Mouse (Mus musculus) bone marrow, adult 2 months (tissue): Measurements from ENCODE around the gene Elp4. TPM values are rescaled to one million over a fixed set of nuclear protein-coding genes. Genes with fewer than 3 reads are reported as not detected.

Source experiments
- H3K27ac ChIP-seq: fragments of 200-500 bp; 2 replicates; pipeline ENCODE4 v1.5.1; 2012; ENCODE audit warnings: low read depth, mild to moderate bottlenecking, control low read depth, inconsistent platforms, low read length; ENCODE audit not compliant: control insufficient read depth, poor library complexity, insufficient read depth
- H3K4me1 ChIP-seq: fragments of 200-500 bp; 2 replicates; pipeline ENCODE4 v1.6.1; 2011; ENCODE audit warnings: low read length; ENCODE audit not compliant: control insufficient read depth, insufficient read depth
- H3K4me3 ChIP-seq: fragments of 200-500 bp; replicated peaks from 2 replicates; pipeline ENCODE3; 2011; ENCODE audit warnings: mild to moderate bottlenecking, low read depth, low read length, control low read depth; ENCODE audit not compliant: control insufficient read depth
- CTCF ChIP-seq: fragments of 200-500 bp; IDR thresholded peaks from 2 replicates; pipeline ENCODE4 v1.5.1; 2011; ENCODE audit warnings: low read length, control low read depth; ENCODE audit not compliant: control insufficient read depth, insufficient read depth
- POLR2A ChIP-seq: fragments of 200-500 bp; IDR thresholded peaks from 2 replicates; pipeline ENCODE4 v1.6.1; 2011; ENCODE audit warnings: low read depth, mild to moderate bottlenecking, control low read depth, low read length, borderline replicate concordance; ENCODE audit not compliant: control insufficient read depth
- WGBS: fragments of 180-500 bp; shearing (Covaris S2); methylation state at CpG from one replicate; pipeline ENCODE4 v1.1.7; 2018; 5-methylcytosine and 5-hydroxymethylcytosine counted together
- polyA plus RNA-seq: library from polyadenylated mRNA; stranded (reverse); fragments of >200 nt; gene quantifications from 2 replicates; pipeline ENCODE4 v1.2.4, GENCODE M21; 2011; ENCODE audit warnings: low replicate concordance; ENCODE audit not compliant: missing spikeins, insufficient read depth, insufficient read length

The Elp4 gene
- polyA plus RNA-seq, 1 experiment = 6.3 TPM

DNA sequence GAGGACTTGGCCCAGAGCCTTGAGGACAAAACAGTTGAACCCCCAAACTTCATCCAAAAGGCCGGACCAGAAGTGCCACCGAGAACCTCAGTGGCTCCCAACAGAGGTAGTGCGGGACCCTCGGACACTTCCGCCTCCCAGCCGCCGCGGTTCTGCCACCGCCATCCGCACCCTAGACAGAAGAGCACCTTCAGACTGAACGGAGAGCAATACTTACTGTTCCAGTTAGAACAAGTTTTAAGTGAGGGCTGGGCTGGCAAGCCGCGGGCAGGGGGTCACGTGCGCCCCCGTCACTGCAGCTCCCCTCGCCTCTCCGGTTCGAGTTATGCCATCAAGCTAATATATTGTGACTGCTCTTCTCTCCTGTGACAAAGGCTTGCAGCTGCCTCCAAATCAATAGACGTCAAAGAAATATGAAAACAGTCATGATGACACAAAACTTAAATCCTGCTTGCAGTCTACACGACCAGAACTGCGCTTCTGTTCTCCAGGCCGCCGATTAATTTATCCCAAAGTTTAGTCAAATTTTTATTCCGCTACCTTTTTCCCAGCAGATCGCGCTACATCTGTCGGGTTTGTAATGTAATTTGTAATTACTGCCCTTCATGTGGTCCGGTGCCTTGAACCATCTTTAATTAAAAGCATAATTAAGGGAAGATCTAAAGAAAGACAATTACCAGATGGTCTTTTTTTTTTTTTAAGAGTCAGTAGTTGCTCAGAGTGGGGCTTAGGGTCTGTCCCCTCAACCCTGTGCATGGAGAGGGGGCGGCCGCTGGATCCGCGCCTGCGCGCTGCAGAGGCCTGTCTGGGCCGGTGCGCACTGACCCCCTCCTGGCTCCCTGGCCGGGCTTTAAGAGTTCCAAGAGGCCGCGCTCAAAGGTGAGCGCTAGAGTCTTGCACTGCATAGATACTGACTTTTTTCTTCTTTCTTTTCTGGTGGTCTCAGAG lies 244.2 kb downstream of the Elp4 start:
- WGBS = 6% methylated on average over 41 of the region's 41 CpGs
- TF ChIP-seq POLR2A (no peak), CTCF (no peak)
- H3K4me1 ChIP-seq = no peaks in the 10 kb centered on the region
- no peak overlapping the region for H3K4me3 ChIP-seq
- H3K27ac ChIP-seq = no peak overlapping the region; the same call in 1 of the 2 replicates

DNA sequence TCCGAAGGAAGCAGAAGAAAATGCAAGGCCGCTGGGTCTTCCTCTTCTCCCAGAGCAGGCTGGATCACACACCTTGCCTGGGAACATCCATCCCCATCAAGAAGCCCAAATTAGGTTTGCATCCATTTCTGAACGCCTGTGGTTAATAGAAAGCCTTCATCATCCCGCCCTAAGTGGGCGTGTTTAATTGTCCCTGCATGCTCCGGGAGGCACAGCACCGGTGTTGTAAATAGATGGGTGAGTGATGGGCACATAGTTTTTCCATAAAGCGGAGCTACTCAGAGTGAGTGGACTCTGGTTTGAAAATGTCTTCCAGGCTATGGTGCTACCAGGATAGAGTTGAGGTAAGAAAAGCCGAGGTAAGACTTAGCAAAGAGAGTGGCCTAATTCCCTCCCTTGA lies 245.0 kb downstream of the Elp4 start:
- no peak overlapping the region for H3K4me3 ChIP-seq
- H3K27ac ChIP-seq = no peak overlapping the region
- no peaks in the 10 kb centered on the region for H3K4me1 ChIP-seq
- WGBS = 23% methylated on average over 9 of the region's 9 CpGs
- TF ChIP-seq POLR2A = no peak
- no peak for TF ChIP-seq CTCF

DNA sequence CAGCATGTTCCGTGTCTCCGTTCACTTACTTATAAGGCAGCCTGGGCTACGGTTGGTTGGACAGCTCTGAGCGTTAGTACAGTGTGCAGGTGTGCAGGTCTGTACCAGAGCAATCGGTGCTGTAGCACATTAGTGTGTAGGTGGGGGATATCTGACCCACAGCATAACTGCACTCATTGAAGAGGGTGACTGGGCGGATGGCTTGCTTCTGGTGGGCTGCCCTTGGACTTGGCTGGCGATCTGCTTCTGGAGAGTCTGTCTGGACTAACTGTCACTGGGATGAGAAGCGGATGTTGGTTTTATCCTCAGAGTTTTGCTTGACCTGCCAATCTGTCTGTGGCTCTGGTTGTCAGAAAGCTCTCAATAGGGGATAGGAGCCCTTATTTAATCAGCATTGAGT lies 247.9 kb downstream of the Elp4 start:
- Histone ChIP-seq H3K27ac (no peak overlapping the region), H3K4me1 (no peaks in the 10 kb centered on the region), H3K4me3 (no peak overlapping the region)
- WGBS = 78% methylated on average over 8 of the region's 8 CpGs
- TF ChIP-seq POLR2A (no peak), CTCF (no peak)

Other genes with a start within 250 kb of the Elp4 start
- gene Pax6, start 235.7 kb downstream of the Elp4 start, polyA plus RNA-seq = 1.8 TPM in 1 of 2 replicates, not detected in the other
- 16.1 and 17.6 TPM in 2 replicates for gene Immp1l, start 74 bp upstream of the Elp4 start, polyA plus RNA-seq
- 8.2 and 13.9 TPM in 2 replicates for gene Dnajc24, start 99.0 kb upstream of the Elp4 start, polyA plus RNA-seq